Mouse (Mus musculus) splenic B cell, adult 2 months (primary cell): ENCODE data around the gene Cd63.

Experiments
- DNase-seq: peaks from one replicate; pipeline ENCODE4 v3.0.0-alpha.2; 2011; ENCODE audit warnings: low read depth, low spot score
- H3K27me3 ChIP-seq: 2 replicates; pipeline ENCODE4 v1.6.1; 2012; ENCODE audit warnings: mild to moderate bottlenecking, low read length, moderate library complexity, mixed read lengths; ENCODE audit not compliant: control insufficient read depth, poor library complexity, insufficient read depth, severe bottlenecking
- H3K36me3 ChIP-seq: 2 replicates; pipeline ENCODE4 v1.6.1; 2012; ENCODE audit warnings: mild to moderate bottlenecking, low read length, moderate library complexity, mixed read lengths; ENCODE audit not compliant: control insufficient read depth, poor library complexity, insufficient read depth, severe bottlenecking

Cd63 gene

GRCm38 (mm10) chr10:128958340-128958739 lies 57.6 kb downstream of the Cd63 start:
- Histone ChIP-seq H3K27me3 (no peaks in the 10 kb centered on the region), H3K36me3 (no peaks in the 10 kb centered on the region)
- DNase-seq: no peak

GRCm38 (mm10) chr10:128960142-128960541 lies 59.4 kb downstream of the Cd63 start:
- no peaks in the 10 kb centered on the region for H3K27me3 ChIP-seq
- H3K36me3 ChIP-seq: no peaks in the 10 kb centered on the region
- no peak for DNase-seq

DNA sequence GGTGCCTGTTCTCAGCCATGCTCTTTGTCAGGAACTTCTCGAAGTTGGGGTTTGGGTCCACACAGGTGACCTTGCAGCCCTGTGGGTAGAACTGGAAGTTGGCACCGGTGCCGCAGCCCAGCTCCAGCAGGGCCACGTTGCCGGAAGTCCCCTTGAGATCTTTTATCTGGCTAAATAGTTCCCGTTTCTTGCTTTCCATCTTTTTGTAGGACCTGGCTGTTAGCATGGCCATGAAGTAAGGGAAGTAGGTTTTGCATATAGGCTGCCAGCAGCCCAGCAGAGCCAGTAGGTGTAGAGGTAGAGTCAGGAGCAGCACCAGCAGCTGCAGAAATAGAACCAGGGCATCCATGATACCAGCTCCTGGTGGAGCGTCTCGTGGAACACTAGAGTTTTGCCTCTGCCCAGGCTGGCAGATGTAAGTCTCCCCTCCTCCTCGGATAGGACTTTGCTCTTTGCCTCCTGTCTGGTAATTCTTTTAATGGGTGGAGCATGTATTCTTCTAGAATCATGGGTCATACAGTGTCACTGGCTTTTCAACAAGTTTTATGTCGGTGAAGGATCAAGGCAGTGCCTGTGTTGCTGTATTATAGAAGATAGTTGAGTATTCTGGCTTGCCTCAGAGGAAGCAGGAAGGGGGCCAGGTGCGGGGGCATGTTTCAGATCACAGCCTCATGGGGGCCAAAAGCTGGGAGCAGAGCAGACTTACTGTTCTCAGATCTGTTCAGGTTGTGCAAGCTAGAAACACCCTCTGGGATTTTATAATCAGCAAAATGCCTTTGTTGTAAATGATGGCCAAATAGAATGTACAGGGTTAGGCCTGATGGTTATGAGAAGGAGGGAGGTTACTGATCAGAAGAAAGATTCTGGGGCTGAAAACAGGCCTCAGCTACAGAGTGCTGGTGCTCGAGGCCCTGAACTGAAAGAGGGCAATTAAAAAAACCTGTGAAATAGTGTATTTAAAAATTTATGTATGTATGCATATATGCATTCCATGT lies 60.1 kb downstream of the Cd63 start, which contains the start of gene Mettl7b:
TSS of gene Mettl7b (minus strand) at position 399 of the 995 bp plus-strand sequence.
- no peaks in the 10 kb centered on the region for H3K36me3 ChIP-seq
- no peak for DNase-seq
- H3K27me3 ChIP-seq: no peaks in the 10 kb centered on the region
